Mouse (Mus musculus) spleen, postnatal 36 days (tissue): ENCODE measurements around the gene Mbd5.

Experiments used
- DNase-seq, 2 experiments: peaks; one replicate each; pipeline ENCODE4 v3.0.0; 2022; ENCODE audit warnings: low spot score in 2 of 2, mixed read lengths in 1 of 2

The Mbd5 gene

DNA sequence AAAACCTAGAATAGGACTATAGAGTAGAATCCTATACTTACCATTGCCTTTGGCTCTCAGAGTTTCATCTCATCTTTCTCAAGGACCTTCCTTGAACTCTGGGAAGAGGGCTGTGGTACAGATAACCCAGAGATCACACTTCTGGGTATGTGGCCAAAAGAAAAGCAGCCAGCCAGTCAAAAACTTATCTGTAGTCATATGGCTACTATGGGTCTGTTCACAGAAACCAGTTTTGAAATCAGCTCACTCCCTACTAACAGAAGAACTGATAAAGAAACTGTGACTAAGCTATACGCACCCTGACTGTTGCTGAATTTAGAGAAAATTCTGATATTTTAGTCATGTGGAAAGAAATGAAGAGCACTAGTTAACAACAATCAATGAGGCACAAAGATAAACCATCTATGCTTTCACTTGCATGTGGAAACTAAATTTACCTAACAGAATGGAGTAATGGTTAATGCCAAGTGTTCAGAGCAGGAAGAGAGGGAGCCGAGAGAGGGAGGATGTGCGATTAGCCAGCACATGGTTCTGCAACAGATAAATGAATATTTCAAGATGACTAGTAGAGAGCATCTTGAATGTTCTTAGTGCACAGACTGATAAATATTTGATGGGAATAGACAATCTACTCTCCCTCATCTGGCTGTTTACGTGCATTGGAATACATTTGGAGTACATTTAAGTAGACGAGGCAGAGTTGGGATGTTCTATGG is 211.1 kb downstream of the Mbd5 start:
- DNase-seq = no peak

DNA sequence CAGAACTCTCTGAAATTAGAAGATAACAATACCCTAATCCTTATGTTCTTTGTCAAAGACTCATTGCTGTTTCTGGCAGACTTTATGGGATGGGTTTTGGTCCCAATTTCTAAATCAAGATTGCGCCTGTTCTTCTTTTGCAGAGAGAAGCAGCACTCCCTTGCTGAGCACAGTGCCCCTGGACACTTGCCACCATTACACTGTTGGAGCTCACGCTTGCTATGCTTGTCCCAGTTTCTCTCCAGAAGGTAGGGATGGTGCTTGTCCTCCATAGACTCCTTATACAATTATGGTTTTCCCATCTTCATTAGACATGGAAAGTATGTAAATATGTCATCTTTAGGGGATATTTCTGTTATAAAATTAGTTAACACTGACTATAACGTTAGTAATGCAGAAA is 220.5 kb downstream of the Mbd5 start:
- DNase-seq = no peak

DNA sequence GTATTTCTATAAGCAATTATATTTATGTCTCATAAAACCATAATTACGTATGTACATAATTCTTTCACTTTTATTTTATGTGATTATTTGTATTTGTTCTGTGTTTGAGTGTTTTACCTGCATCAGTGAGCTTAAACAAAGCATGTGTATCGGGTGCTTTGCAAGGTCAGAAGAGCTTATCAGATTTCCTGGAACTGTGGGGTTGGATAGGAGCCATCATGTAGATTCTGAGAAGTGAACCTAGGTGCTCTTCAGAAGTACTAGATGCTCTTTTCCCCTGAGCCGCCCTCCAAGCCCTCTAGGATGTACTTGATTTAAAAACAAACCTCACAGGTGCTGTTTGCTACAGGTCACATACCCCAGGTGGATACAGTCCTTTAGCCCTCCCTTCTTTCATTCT is 227.7 kb downstream of the Mbd5 start:
- DNase-seq = no peak

DNA sequence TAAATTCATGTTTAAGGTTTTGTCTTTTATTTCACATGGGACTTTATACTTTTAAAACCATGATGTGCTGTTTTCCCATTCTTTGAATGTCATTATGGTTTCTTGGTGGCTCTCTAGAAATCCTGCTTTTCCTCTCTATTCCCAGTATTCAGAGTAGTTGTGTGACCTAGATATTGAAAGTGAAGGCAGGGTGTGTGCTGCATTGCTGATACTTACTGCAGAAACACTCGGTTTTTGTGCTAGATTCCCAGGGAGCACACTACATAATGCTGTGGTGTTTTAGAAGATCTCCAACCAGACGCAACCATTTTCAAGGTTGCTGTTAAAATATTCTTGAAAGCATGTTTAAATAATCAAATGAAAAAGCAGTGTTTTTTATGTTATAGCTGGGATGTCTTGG is 241.7 kb downstream of the Mbd5 start:
- DNase-seq = no peak

DNA sequence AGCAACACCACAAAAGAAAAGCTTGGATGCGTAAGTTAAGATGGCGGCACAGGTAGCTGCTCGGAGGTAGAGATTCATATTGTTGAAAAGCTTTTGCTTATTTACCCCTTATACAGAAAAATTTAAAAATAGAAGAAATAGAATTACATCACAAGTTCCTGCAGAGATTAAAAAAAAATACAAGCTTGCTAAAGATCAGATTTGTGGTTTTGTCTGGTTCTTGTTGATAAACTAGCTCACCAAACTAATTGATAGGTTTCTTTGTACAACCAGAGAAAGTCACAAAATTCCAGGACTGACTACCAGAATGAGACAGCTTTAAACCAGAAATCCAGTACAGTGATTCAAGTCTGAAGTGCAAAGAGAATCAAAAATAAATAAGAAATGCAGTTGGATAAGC is 242.4 kb downstream of the Mbd5 start:
- no peak for DNase-seq

DNA sequence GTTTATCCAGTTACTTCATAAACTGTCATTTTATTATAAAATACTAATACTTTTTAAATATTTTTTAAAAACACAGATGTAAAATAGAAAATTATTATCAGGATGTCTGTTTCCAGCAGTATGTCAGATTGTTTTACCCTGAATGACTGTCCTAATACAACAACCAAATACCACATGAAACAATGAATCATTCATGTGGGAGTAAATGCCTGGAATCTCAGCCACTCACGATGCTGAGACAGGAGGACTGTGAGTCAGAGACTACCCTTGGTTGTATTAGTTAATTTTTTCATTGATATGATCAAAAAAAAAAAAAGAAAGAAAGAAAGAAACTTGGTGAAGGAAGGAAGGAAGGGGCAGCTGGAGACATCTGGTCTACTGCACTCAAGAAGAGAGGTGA is 254.8 kb downstream of the Mbd5 start:
- DNase-seq = no peak

DNA sequence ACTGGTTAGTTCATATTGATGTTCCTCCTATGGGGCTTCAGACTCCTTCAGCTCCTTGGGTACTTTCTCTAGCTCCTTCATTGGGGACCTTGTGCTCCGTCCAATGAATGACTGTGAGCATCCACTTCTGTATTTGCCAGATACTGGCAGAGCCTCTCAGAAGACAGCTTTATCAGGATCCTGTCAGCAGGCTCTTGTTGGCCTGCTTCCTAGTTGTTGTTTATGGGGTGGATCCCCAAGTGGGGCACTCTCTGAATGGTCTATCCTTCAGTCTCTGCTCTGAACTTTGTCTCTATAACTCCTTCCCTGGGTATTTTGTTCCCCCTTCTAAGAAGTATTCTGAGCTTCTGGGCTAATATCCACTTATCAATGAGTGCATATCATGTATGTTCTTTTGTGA is 256.4 kb downstream of the Mbd5 start:
- peak; percentile 10 to 31 for DNase-seq

DNA sequence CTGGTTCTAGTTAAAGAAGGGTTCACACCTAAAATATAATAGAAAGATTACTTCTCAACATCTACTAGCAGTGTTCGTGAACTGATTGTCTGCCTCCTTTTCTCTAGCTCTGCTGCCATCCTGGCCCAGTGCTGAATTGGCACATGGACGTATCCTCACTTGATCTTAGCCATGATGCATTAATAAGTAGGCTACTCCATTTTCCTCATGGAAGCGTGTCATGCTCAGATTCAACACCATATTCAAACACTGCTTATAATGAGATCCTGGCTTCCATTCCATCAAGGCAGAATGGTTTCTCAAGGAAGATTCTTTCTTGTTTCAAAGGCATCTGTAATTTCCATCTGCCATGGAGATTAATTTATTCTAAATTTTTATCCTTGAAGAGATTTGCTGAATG is 260.0 kb downstream of the Mbd5 start:
- no peak for DNase-seq

DNA sequence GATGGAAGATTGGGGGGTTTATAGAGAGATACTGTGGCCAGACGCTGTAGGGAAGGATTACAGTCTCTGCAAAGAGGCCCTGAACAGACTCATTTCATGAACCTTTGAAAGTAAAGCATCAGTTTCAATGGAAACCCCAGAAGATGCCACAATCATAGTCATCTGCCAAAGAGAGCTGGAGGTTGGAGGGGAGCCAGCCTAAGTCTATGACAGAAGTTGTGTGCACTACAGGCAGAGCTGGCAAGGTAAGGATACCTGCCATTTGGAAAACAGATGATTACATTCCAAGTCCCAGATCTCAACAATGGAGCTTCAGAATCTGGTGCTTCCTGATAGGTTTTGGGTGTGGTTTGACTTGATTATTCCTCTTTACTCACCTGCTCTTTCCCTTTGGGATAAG is 261.1 kb downstream of the Mbd5 start:
- DNase-seq = no peak

DNA sequence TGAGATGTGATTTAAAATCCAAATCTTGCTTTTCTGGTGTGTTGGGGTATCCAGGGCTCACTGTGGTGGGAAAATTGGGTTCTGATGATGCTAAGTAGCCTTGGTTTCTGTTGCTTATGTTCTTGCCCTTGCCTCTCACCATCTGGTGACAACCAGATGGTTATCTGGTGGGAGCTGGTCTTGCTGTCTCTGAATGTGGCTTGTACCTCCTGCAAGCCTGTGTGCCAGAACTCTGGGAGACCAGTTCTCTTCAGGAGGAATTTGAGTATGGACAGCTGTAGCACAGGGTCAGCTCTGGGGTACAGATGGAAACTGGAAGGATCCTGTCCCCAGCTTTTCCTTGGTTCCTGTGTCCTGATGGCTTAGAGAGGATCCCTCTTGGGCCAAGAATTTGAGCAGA is 280.4 kb downstream of the Mbd5 start:
- DNase-seq = no peak

DNA sequence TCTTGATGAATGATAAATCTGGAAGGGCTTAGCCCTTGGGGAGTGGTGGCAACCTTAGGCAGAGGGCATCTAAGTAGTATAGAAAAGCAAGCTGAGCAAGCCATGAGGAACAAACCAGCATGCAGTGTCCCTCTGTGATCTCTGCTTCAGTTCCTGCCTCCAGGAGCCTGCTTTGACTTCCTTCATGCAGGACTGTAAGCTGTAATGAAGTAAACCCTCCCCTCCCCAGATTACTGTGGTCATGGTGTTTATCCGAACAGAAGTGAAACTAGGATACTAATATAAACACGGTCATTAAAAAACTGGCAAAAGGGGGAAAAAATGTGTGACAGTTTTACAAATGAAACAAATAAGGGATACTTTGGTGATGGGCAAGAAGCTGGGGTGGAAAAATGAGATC is 284.8 kb downstream of the Mbd5 start:
- no peak for DNase-seq

DNA sequence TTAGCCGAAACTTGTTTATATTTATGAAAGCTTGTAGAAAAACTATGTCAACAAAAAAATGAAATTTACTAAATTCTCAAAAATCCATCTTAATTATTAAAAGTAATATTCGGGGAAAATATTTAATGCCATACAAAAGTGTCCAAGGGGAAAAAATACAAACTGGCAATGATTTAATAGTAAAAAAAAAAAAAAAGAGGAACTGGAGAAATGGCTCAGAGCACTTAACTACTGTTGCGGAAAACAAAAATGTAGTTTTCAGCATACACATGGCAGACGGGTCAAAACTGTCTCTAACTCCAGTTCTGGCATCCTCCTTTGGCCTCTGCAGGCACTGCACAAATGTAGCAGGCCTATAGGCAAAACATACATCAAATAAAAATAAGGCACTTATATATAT is 292.4 kb downstream of the Mbd5 start:
- DNase-seq = no peak

DNA sequence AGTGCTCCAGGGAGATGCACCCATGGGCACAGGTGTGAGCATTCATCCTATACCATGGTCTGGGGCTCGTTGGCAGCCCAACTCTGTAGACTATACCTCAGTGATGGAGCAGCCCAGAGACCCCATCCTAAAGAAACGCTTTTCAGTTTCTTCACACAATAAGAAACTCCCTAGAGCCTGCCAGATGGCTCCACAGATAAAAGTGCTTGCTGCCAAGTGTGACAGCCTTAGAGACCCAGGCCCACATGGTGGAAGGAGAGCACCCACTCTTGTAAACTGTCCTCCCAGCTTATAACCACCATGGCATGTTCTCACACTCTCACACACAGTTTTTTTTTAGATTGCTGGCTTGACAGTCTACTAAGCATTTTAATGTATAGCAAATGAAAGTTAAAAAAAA is 314.8 kb downstream of the Mbd5 start:
- no peak for DNase-seq

DNA sequence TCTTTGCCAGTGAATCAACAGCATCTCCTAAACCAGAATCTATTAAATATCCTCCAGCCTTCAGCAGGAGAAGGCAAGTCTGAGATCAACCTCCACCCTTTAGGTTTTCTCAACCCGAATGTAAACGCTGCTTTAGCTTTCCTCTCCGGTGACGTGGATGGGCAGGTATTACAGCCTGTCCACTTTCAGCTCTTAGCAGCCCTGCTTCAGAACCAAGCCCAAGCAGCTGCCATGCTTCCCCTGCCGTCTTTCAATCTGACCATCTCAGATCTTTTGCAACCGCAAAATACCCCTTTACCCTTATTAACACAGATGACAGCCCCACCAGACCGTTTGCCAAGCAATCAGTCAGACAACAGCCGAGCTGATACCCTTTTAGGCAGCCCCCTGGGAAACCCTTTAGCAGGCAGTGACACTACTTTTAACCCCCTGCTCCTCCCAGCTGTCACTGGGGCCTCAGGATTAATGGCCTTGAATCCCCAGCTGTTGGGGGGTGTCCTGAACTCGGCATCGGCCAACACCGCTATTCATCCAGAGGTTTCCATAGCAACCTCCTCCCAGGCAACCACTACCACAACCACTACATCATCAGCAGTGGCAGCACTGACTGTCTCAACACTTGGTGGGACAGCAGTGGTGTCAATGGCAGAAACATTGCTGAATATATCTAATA is 323.1 kb downstream of the Mbd5 start:
- no peak for DNase-seq

DNA sequence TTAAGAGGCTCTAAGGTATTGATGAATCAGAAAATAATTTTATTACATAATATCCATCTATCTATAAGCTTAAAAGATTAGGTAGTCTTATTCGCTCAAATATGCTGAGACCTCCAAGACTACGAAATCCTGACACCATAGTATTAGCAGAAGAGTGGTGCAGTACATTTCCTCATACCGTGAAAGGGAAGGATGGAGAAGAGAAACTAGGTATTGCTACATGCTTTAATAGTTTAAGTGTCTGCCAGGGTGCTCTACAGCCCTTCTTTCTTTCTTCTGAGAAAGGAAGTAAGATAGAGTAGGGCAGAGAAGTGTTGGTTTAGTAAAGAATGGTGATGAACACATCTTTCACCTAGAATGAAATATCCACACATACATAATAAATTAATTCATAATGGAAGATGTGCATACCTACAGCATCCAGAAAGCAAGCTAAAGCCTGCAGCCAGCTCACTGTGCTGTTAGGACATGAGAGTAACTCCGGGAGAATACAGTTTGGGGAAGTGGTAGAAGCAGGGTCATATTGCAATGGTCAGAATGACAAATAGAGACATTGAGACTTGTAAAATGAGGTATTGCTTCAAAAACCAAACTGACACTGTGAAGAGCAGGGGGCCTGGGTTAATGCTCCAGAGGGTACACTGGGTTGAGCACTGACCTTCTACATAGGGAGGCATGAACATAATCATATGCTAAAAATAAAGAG is 326.9 kb downstream of the Mbd5 start:
- no peak for DNase-seq

DNA sequence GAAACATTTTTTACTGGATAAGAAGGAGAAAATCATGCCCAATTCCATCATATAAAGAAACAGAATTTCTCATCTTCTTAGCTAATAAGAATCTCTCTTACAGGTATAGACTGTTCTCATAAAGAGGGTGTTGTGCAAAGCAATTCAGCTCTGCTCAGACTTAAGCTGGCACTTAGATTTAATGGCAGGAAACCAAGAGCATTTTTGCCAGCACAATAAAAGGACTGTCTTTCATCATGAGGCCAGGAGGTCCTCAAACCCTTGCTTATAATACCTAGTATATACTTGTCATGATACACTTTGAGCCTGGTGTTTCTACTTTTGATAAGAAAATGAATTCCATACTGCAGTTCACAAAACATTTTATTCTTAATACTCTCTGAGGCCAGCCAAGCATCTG is 331.2 kb downstream of the Mbd5 start:
- DNase-seq = no peak

DNA sequence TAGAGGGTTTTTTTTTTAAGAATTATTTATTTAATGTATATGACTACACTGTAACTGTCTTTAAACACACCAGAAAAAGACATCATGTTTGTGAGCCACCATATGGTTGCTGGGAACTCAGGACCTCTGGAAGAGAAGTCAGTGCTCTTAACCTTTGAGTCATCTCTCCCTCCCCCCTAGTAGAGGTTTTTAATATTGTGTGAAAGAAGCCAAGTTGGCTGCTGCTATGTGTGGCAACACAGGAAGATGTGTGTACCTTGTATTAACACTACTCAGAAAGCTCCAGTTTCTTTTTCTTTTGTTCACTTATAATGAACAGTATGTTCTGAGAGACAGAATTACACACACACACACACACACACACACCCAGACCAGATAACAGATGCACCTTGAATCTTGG is 334.3 kb downstream of the Mbd5 start:
- no peak for DNase-seq

DNA sequence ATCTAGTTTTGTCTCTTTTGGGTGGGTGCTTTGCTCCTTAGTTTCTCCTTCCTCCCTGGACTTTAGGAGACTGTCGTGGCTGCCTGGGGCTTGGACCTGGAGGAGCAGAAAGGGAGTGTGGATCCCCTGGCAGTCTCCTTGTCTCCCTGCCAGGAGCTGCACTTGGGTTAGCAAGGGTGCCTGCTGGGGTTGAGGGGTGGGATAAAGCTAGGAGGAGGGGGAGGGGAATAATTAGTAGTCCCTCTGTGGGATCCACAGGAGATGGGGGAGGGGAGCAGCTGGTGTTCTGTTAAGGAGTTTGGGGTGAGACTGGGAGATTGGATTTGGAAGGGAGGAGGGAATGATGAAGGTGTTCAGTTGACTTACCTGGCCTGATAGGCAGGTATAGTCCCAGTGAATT is 337.7 kb downstream of the Mbd5 start:
- DNase-seq = no peak

DNA sequence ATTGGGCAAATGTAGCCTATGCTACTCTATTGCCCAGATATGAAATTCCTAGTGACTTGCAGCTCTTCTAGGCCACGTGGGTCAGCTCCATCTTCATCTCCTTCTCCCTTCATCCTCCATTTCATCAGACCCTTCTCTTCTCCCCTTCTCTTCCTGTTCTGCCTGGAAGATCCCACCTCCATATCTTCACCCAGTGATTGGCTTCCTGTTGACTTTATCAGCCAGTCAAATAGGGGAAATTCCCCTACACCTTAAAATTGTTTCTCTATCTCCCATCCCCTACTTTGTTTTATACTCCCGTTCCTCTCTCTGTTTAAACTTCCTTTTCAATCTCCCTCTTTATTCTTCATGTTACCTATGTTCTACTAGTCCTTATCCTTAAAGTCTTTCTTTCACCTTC is 342.4 kb downstream of the Mbd5 start:
- DNase-seq = no peak

DNA sequence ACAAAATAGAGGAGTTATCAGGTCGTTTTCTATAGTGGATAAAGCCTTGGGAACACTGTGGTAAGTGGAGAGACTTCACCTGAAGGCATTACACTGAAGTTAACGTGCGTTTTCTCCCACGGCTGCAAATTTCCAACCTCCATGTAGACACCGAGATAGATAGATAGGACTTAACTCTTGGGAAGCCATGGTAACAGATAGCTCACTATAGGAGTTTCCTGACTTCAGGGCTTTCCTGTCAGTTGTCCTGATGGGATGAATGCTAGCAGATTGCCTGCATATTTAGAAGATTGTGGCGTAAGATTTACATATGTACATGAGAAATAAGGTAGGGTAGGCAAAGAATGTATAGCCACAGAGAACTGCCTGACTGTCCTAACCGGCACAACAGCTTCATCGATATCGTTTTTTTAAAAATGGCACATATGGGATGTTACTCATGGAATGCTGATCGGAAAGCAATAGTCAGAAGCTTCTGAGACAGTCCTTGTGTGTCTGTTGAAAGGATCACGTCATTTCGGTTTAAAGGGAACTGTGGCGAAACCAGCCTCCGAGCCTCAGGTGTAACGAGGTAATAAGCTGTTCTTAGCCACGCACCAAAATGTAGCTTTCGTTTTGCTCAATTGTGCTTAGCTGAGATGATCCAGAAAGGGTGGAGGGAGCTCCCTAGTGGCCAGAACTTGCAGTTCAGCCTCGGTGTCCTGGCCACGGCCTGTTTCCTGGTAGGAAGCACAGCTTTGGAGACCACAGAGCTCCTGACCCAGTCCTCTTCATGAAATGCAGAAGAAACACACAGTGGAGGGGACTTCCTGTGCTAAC is 363.5 kb downstream of the Mbd5 start:
- peak; percentile 66 to 69 for DNase-seq

DNA sequence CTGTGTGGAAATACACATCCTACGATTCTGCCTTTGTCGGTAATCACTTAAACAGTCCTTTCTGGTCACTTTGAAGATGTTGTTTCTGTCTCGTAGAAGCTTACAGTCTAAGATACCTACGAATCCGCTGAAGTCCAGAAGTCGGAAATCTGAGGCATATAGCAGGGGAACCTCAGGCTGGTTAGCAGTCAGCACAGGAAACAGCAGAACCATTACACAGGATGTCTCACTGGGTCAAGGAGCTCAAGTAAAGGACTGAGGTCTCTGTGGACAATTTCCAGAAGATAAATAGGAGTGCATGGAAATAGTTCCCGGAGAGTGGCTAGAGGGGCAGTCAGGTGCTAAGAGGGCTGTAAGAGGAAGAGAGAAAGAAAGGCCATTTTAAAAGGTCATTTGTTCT is 384.3 kb downstream of the Mbd5 start:
- DNase-seq = no peak

DNA sequence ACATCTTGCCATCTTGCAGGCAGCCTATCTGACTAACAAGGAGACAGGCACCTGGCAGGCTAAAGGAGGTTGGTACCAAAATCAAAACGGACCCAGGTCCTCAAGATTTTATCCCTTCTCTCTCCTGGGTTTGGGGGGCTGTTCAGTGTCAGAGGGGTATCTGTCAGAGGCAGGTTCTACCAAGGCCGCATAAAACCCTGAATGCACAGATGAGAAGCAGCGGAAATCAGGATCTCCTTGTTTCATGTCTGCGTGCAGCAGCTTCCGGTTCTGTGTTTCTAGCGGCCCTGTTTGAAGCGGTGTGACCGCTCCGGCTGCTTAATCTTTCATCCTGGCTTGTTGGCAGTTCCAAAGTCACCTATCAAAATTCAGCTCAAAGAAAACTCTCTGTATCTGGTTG is 386.0 kb downstream of the Mbd5 start:
- DNase-seq = no peak
